Mouse (Mus musculus): Measurements from ENCODE around the gene Zfp600. TPM values are rescaled to one million over a fixed set of nuclear protein-coding genes. Genes with fewer than 3 reads are reported as not detected.
"Not testable (repeated sequence)": the region's sequence is repeated elsewhere in the genome, so short reads cannot be mapped to it uniquely, and the experiment has no call there.

The Zfp600 gene
- polyA plus RNA-seq (2016; fragmentation: Nextera tagmentation; extraction: Ambion mirVana): 0.38 and 0.48 TPM in 2 replicates

DNA sequence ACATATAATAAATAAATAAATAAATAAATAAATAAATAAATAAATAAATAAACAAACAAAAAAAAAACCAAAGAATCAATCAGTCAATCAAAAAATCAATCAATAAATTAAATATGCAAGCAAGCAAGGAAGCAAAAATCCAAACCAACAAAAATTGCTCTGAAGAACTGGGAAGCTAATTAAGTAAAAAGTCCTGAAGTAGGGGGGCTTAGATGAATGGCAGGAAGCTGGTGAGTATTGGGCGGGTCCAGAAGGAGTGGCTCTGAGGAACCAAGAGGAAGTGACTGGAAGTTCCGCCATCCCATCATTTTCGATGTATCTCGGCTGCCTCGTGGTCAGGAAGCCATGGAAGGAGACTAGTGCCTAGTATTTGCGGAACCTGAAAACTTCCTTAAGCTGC, at the start of gene Zfp600:
Gene Zfp600 (plus strand): TSS at position 301 of the 400 bp plus-strand sequence.
- H3K27me3 ChIP-seq (replicated peaks); H3K9me3 ChIP-seq (replicated peaks); H3K4me3 ChIP-seq; H3K9ac ChIP-seq; H3K4me2 ChIP-seq; H3K27ac ChIP-seq; H3K36me3 ChIP-seq; H3K4me1 ChIP-seq; ATAC-seq: not testable (repeated sequence)
- no CpG with 5 or more reads among the region's 6 CpGs for WGBS (ENCODE audit: insufficient replicate concordance)

DNA sequence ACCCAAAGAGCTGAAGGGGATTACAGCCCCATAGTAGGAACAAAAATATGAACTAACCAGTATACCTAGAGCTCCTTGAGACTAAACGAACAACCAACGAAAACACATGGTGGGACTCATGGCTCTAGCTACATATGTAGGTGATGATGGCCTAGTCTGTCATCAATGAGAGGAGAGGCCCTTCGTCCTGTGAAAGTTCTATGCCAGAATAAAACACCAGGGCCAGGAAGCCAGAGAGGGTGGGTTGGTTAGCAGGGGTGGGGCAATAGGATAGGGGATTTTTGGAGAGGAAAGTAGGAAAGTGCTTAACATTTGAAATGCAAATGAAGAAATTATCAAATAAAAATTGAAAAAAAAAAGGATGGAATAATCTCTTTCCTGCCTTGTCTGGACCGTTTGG, 6.3 kb downstream of the Zfp600 start:
- not testable (repeated sequence) for H3K9ac ChIP-seq; H3K27me3 ChIP-seq (replicated peaks); H3K4me1 ChIP-seq; H3K36me3 ChIP-seq; H3K4me3 ChIP-seq; H3K27ac ChIP-seq; H3K4me2 ChIP-seq; ATAC-seq; H3K9me3 ChIP-seq (replicated peaks)
- WGBS (ENCODE audit: insufficient replicate concordance): 58% methylated on average over 3 of the region's 4 CpGs

DNA sequence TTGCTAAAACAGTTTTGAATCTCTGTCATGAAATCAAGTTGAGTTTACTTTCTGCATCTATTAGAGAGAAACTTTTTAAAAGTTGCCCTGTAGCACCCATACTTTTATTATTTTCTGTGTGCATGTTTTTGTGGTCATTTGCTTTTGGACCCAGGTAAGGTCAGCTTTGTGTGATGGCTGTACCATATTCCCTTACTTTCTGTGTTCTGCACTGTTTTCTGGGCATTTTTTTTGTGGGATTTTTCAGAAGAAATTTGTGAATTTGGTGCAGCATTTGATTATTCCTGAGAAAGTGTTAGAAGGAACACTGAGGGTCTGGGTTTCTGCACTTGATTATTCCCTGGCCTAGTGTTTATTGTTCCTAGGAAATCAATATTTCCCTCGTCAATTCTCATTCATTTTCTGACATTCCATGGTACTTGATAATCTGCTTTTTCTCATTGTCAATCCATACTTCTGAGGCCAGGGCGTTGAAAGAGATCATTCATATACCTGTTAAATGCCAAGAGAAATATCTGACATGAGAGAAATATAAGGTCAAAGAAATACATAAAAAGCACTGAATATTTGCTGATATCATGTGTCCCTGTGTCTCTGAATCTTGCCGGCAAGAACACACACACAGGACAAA, 10.7 kb downstream of the Zfp600 start:
- H3K36me3 ChIP-seq; H3K27ac ChIP-seq; H3K9ac ChIP-seq; H3K27me3 ChIP-seq (replicated peaks); H3K4me3 ChIP-seq; H3K4me2 ChIP-seq; H3K4me1 ChIP-seq: not testable (repeated sequence)
- peak; percentile 40; the same call in 1 of the 2 replicates for ATAC-seq
- 65% methylated on average over 3 of the region's 3 CpGs for WGBS (ENCODE audit: insufficient replicate concordance)
- peaks cover 18% of the 10 kb centered on the region for H3K9me3 ChIP-seq (replicated peaks)

DNA sequence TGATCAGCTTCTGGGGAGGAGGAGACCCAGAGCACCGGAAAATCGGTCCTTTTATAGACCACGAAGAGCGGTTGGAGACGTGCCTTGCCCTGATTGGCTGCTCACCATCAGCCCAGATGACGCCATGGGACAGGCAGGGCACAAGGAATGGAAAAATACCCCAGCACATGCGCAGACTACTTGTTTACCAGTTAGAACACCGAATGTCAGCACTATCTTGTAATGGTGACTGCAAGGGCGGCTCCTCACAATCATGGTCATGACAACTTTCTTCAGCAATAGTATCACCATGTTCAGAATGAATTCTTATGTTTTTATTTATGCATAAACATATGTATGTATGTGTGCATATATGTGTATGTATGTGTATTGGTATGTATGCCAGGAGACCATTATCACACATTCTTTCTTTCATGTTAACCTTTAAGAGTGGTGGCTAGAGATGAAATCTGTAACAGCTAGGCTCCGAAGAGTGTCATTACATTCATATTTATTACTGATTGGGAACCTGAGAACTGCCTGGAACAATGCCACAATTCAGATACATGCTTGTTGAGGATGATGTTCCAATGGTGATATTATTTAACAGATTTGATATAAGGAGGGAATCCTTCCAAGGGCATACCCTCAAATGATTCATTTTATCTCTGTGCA, 11.4 kb downstream of the Zfp600 start:
- peak; percentile 52 for ATAC-seq
- not testable (repeated sequence) for H3K36me3 ChIP-seq; H3K27me3 ChIP-seq (replicated peaks); H3K4me3 ChIP-seq; H3K4me2 ChIP-seq; H3K9ac ChIP-seq; H3K27ac ChIP-seq; H3K4me1 ChIP-seq
- peaks cover 18% of the 10 kb centered on the region for H3K9me3 ChIP-seq (replicated peaks)
- 67% methylated on average over 10 of the region's 10 CpGs for WGBS (ENCODE audit: insufficient replicate concordance)

DNA sequence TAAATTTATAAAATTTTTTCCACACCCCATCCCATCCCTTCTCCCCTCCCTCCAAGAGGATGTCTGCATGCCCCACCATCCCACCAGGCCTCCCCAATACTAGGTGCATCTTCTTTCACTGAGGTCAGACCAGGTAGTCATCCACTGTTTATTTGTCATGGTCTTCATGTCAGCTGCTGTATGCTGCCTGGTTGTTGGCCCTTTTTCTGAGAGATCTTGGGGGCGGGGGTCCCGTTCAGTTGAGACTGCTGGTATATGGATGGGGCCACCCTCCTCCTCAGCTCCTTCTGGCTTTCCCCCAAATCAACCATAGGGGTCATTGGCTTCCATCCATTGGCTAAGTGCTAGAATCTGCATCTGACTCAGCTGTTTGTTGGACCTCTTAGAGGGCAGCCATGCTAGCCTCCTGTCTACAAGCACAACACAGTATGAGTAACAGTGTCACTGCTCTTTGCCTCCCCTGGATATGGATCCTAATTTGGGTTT, 12.1 kb downstream of the Zfp600 start:
- not testable (repeated sequence) for H3K27me3 ChIP-seq (replicated peaks); H3K4me3 ChIP-seq; H3K9ac ChIP-seq; H3K4me2 ChIP-seq; H3K36me3 ChIP-seq; H3K27ac ChIP-seq; H3K4me1 ChIP-seq
- ATAC-seq: peak; percentile 59
- H3K9me3 ChIP-seq (replicated peaks): peaks cover 24% of the 10 kb centered on the region
- no CpG with 5 or more reads among the region's 2 CpGs for WGBS (ENCODE audit: insufficient replicate concordance)

DNA sequence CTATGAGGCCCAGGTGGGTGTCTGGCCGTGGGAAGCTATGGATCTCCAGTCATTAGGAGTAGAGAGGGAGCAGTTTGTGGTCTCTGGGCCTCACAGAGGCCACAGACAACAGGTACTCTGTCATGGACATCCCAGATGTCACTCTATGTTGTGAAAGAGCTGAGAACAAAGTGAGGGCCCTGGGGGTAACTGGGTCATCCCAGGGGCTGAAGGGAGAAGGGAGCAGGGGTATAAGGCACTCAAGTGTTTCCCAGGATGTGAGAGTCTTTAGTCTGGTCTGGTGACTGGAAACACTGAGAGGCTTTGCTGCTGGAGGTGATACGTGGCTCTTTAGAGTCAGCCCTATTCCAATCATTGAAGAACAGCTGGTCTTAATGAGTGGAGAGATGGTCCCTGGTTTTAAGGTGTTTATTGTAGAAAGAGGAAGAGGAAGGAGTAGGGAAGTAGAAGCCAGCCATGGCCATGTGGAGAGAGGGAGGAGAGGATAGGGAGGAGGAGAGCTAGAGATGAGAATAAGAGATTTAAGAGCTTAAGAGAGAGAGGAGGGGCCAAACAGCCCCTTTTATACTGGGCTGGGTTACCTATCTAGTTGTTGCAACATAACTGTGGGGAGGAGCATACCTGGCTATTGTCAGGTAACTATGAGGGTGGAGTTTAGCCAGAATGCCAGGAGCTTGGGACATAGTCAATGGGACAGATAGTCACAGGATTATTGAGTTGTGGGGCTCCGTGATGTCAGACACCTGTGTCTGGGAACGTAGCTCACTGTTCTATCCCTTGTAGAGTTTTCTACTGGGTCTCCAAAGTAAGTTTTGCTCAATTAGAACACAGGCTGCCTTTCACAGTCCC, 17.0 kb downstream of the Zfp600 start:
- peak; percentile 76 for ATAC-seq
- H3K4me1 ChIP-seq; H3K4me3 ChIP-seq; H3K36me3 ChIP-seq; H3K9ac ChIP-seq; H3K27ac ChIP-seq; H3K4me2 ChIP-seq; H3K27me3 ChIP-seq (replicated peaks): not testable (repeated sequence)
- 39% methylated on average over 4 of the region's 4 CpGs for WGBS (ENCODE audit: insufficient replicate concordance)
- H3K9me3 ChIP-seq (replicated peaks): peaks cover 16% of the 10 kb centered on the region

DNA sequence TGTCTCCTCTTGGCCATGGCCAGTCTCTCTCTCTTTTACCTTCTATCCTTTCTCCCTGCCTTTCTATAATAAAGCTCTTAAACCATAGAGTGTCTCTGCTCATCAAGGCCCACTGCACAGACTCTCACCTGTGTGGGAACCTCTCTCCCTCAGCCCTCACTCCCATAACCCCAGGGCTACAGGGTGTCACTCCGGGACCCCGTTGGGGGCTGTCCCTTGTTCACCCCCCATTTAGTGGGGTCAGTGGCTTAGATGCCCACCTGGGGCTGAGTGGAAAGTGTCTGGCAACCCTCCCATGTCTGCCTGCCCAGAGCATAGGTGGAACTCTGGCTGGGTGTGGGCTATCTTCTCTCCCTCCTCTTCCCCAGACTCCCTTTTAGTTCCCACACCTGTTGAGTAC, 47.7 kb downstream of the Zfp600 start:
- not testable (repeated sequence) for H3K4me1 ChIP-seq; H3K36me3 ChIP-seq; H3K27ac ChIP-seq; H3K27me3 ChIP-seq (replicated peaks); H3K4me3 ChIP-seq; H3K4me2 ChIP-seq; ATAC-seq; H3K9me3 ChIP-seq (replicated peaks); H3K9ac ChIP-seq
- 69% methylated on average over 2 of the region's 2 CpGs for WGBS (ENCODE audit: insufficient replicate concordance)

DNA sequence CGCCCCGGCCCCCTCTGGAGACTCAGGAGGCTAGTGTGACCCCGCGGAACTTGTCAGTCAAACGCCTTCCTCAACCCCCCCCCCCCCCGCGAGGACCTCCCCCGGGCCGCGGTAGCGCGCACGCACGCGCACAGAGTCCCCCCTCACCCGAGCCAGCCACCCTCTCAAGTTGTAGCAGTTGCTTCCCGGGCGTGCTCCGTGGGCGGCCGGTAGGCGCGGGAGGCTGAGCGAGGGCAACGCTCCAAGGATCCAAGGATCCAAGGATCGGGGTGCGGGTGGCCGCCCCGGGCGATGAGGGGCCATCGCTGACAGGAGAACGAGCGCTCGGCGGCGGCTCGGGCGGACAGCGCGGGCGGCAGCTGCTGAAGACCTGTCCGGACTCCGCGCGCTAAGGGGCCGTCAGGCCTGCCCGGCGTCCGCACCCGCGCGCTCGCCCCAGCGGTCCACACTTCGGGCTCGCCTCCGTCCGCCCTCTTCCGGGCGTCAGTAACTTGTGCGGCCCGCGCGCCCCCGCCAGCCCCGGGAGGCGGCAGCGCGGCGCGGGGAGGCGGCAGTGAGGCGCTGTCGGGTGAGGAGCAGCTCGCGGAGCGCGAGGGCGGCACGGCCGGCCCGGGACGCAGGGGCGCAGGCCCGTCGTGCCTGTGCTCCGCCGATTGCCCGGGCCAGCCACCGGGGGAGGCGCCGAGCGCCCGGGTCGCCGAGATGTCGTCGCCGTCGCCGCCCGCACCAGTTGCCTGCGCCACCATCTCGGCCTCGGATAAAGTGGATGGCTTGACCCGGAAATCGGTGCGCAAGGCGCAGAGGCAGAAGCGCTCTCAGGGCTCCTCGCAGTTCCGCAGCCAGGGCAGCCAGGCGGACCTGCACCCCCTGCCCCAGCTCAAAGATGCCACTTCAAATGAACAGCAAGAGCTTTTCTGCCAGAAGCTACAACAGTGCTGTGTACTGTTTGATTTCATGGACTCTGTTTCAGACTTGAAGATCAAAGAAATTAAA, 82.9 kb downstream of the Zfp600 start:
- 6% methylated on average over 28 of the region's 113 CpGs for WGBS (ENCODE audit: insufficient replicate concordance)
- H3K4me2 ChIP-seq; H3K4me1 ChIP-seq; H3K27me3 ChIP-seq (replicated peaks); H3K4me3 ChIP-seq; H3K27ac ChIP-seq; H3K9me3 ChIP-seq (replicated peaks); H3K9ac ChIP-seq; H3K36me3 ChIP-seq: not testable (repeated sequence)
- ATAC-seq: peak; percentile 83

DNA sequence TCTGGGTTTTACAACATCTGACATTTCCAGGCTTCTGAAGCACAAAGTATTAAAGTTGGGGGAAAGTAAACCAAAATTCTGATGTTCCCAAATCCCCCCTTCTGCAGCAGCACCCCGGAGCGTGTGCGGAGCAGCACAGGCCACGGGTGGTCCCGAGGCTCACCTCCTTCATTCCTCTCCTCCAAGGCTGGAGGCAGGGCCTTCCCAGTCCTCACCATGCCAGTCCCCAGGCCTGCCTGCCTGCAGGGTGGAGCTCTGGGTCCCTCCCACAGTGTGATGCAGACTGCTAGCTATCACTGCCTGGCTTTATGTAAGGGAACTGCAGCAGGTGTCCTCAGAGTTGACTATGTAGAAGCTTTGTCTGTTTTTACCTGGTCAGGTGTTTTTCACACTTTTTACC, 85.5 kb downstream of the Zfp600 start:
- 61% methylated on average over 5 of the region's 5 CpGs for WGBS (ENCODE audit: insufficient replicate concordance)
- not testable (repeated sequence) for H3K27me3 ChIP-seq (replicated peaks); H3K27ac ChIP-seq; H3K4me1 ChIP-seq; ATAC-seq; H3K9me3 ChIP-seq (replicated peaks); H3K36me3 ChIP-seq; H3K9ac ChIP-seq; H3K4me3 ChIP-seq; H3K4me2 ChIP-seq

Measured in liver, embryonic 12.5 days (tissue).